Mouse (Mus musculus) neural tube, embryonic 11.5 days (tissue): ENCODE measurements around the gene Usp37. TPM values are rescaled to one million over a fixed set of nuclear protein-coding genes. Genes with fewer than 3 reads are reported as not detected.

Experiments
- microRNA counts: library from miRNA; unstranded; fragments of <30 nt; microRNA quantifications from one replicate; lab custom pipeline; 2015
- microRNA-seq: library from miRNA; unstranded; fragments of <30 nt; microRNA quantifications from one replicate; pipeline ENCODE4, GENCODE M21; 2016
- polyA plus RNA-seq: library from polyadenylated mRNA; unstranded; fragments of >200 nt; fragmentation: Nextera tagmentation; extraction: Ambion mirVana; gene quantifications from 2 replicates; pipeline ENCODE4 v1.2.1, GENCODE M21; 2014

Gene Usp37
- polyA plus RNA-seq, 1 experiment from 2014 or later, result 42.6 TPM

MicroRNA genes within 50 kb of the gene (microRNA counts, 519-probe panel; counts per million panel counts)
- 3,862 counts per million, percentile 73 among the panel's probes with 10 or more counts for microRNA mmu-miR-26b (lab: Ali Mortazavi, UCI)

Small RNA genes within 50 kb of the gene (microRNA-seq; reads per million reads assigned to microRNA genes)
- gene Gm25035 (not detected), gene Mir26b (11,682 reads per million, percentile 97 among the genes with 10 or more reads in this experiment)

Other genes starting within 250 kb of the Usp37 start
- gene Tmbim1, start 238.7 kb downstream of the Usp37 start, polyA plus RNA-seq, result 8.3 and 8.5 TPM in 2 replicates
- gene Catip, start 182.2 kb downstream of the Usp37 start, polyA plus RNA-seq, result 0.20 and 0.26 TPM in 2 replicates
- gene Slc11a1, start 169.1 kb downstream of the Usp37 start, polyA plus RNA-seq, result 1.9 and 2.3 TPM in 2 replicates
- gene Ctdsp1, start 152.8 kb downstream of the Usp37 start, polyA plus RNA-seq, result 41.5 and 43.5 TPM in 2 replicates
- 0.09 and 0.15 TPM in 2 replicates for gene Vil1, start 134.9 kb downstream of the Usp37 start, polyA plus RNA-seq
- gene Cnot9, start 38.2 kb downstream of the Usp37 start, polyA plus RNA-seq, result 90.2 and 90.5 TPM in 2 replicates
- 0.72 and 1.3 TPM in 2 replicates for gene Plcd4, start 1.4 kb downstream of the Usp37 start, polyA plus RNA-seq
- gene Zfp142, start 44.0 kb upstream of the Usp37 start, polyA plus RNA-seq, result 9.7 and 10.2 TPM in 2 replicates
- 20.3 and 21.2 TPM in 2 replicates for gene Bcs1l, start 44.0 kb upstream of the Usp37 start, polyA plus RNA-seq
- 9.0 and 9.4 TPM in 2 replicates for gene Rnf25, start 57.1 kb upstream of the Usp37 start, polyA plus RNA-seq
- 17.2 and 23.3 TPM in 2 replicates for gene Stk36, start 57.2 kb upstream of the Usp37 start, polyA plus RNA-seq
- 42.5 and 50.2 TPM in 2 replicates for gene Ttll4, start 117.5 kb upstream of the Usp37 start, polyA plus RNA-seq
- 4.6 and 6.2 TPM in 2 replicates for gene Cyp27a1, start 169.3 kb upstream of the Usp37 start, polyA plus RNA-seq
- gene Prkag3, start 204.9 kb upstream of the Usp37 start, polyA plus RNA-seq, result 0.16 TPM in 1 of 2 replicates, not detected in the other
- gene Wnt6, start 227.6 kb upstream of the Usp37 start, polyA plus RNA-seq, result 14.5 and 14.6 TPM in 2 replicates
- 1.7 and 2.4 TPM in 2 replicates for gene Wnt10a, start 247.2 kb upstream of the Usp37 start, polyA plus RNA-seq